Mouse (Mus musculus): ENCODE measurements around the gene Agrn.
A peak's percentile ranks its signal among the peaks of the same experiment; 100 is the strongest.

The Agrn gene

DNA sequence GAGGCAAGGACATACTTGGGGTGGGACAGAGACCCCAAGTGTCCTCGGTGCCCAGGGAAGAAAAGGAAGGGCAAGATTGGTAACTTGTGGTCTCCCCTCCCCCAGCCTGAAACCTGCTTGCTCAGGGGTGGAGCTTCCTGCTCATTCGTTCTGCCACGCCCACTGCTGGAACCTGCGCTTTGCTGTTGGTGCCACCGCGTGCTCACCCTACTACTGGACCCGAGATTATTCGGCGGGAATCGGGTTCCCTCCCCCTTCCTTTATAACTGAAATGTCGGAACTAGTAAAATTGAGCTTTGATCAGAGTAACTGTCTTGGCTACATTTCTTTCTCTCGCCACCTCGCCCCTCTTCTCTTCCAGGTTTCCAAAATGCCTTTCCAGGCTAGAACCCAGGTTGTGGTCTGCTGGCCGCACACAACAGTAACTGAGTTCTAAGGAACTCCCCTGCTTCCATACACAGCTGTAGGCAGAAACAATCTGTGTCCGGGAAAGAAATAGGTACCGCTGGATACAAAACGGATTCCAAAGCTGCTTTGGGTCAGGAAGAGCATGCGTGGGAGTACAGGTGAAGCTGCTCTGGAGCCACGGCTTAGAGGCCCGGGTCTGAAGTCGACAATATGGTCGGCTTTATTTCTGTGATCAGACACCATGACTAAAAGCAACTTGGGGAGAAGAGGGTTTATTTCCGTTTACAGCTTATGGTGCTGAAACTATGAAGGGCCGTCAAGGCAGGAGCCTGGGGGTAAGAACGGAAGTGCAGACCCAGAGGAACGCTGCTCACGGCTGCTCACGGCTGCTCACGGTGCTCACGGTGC lies 60.8 kb downstream of the Agrn start:
- DNase-seq = peak; percentile 21

DNA sequence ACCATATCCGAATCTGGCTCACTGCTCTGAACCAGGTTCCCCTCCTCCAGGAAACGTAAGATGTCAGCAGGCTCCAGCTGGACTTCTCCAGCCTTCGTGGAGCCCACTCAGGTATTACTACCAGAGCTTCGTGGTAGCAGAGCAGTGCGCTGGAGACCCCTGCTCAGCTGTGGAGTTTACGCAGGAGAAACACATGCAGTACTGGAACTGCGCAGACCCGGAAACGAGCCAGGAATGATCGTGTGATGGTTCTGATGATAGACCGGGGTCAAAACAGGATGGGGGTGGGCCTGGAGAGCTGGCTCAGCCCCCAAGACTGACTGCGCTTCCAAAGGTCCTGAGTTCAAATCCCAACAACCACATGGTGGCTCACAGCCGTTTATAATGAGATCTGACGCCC lies 61.5 kb downstream of the Agrn start:
- DNase-seq = peak; percentile 79

- DNase-seq = peak; percentile 82
Observed at GRCm38 (mm10) chr4:156135112-156135511, 62.2 kb downstream of the Agrn start.

- DNase-seq = peak; percentile 72
Observed at GRCm38 (mm10) chr4:156133943-156134605, 63.2 kb downstream of the Agrn start.

DNA sequence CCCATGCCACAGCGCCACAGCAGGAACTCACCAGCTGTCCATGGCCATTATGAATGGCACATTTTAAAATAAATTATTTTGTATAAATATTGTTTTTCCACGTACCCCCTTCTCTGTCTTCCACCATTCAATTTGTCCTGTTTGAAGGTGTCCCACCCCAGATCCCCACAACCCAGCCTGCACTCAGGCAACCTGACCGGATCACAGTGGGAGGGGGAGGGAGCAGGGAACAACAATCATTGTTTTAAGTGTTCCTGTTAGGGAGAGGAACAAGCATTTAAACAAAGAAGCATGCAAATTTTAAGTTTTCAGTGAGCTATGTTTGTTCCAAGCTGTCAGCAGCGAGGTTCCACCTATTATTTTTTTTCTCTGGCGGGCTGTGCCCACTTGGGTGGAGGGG lies 64.0 kb downstream of the Agrn start:
- DNase-seq = peak; percentile 76

GRCm38 (mm10) chr4:156130940-156131339 lies 66.3 kb downstream of the Agrn start:
- DNase-seq = no peak

DNA sequence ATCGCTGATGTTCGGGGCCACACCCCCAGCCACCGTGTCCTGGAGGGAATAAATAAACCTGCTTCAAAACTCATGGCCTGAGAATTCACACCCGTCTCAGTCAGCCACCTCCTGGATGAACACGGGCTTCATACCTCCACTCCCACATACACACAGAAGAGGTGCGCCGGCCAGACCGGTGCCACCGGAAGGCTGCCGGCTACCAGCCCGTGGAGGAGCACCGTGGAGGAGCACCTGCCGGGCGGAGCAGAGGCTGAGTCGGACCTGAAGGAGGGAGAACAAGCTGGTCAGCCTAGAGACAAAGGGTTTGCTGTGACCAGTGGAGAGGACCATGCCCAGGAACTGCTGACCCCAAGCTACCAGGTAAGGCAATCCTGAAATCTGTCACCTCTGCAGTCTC lies 66.9 kb downstream of the Agrn start, which contains the start of gene Rnf223:
TSS of gene Rnf223 (plus strand) at position 78 of the 400 bp plus-strand sequence.
- DNase-seq = peak; percentile 78

GRCm38 (mm10) chr4:156128746-156129145 lies 68.5 kb downstream of the Agrn start:
- peak; percentile 84 for DNase-seq

DNA sequence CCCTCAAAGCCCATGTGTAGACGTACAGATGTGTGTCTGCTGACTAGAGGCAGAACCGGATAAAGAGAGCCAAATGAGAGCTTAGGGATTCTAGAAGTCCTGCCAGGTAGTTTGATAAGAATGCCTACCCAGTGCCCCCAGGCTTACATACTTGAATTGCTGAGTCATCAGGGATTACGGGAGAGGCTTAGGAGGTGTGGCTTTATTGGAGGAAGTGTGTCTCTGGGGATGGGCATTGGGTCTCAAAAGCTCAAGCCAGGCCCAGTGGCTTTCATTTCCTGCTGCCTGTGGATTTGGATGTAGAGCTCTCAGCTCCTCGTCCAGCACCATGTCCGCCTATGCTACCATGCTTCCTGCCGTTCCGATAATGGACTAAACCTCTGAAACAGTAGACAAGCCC lies 70.4 kb downstream of the Agrn start:
- peak; percentile 67 for DNase-seq

DNA sequence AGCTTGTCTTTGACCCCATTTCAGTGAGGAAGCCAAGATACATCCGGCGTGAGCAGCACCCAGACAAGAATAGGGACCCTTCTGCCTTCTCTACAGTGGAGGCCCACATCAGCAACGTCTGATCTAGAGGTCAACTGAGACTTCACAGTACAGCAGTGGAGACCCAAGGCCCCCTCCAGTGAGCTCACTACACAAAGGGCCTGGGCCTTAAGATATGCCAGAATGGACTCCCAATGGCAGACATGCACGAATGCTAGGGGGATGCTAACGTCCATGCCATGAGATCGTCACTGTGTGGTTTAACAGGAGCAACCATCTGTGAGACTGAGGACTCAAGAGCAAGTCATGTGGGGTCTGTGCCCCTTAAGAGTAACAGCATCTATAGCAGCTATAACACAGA lies 71.9 kb downstream of the Agrn start:
- DNase-seq = peak; percentile 80

GRCm38 (mm10) chr4:156124077-156124476 lies 73.2 kb downstream of the Agrn start:
- no peak for DNase-seq
